Mouse (Mus musculus) liver, embryonic 14.5 days (tissue): ENCODE data around the gene Dlx1.

Experiments
- CTCF ChIP-seq: IDR thresholded peaks from 2 replicates; pipeline ENCODE4 v1.5.1; 2016; ENCODE audit warnings: antibody characterized with exemption, low read depth, control low read depth
- EP300 ChIP-seq: IDR thresholded peaks from 2 replicates; pipeline ENCODE4 v1.6.1; 2016; ENCODE audit warnings: antibody characterized with exemption, low read depth

DNA sequence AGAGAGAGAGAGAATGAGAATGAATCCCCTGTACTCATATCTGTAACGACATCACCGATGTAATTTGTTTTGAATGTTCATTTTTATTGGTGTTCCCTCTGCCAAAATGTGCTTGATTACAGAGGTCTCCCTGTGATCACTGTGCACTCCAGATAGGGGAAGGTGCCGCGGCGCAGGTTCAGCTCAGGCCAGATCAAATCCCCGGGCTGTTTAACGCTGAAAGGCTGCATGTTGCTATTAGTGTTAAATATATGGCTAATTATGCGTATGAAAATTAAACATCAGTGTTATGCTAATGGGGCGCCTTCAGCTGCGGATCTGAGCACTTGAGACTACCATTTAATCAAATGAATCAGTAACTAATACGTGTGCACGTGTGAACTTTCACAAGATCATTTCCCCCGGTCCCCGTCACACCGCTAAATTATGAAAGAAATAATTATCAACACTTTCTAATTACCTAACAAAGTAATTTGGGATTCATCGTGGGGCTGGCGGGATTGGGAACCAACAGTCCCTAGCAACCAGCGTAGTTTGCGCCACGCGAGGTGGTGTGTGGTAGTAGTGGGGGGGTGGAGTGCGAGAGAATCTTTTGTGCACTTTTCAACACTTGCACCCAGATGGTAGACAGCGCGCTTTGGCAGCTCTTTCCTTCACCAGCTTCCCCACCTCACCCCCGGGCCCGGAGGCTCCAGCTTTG, at the start of gene Dlx1:
- no peak for TF ChIP-seq CTCF
- no peak for TF ChIP-seq EP300
